Mouse (Mus musculus) kidney, adult 18-20 months (tissue): Measurements from ENCODE around the gene Hpd.

Experiments
- DNase-seq: peaks from one replicate; pipeline ENCODE4 v3.0.0; 2021

The Hpd gene

DNA sequence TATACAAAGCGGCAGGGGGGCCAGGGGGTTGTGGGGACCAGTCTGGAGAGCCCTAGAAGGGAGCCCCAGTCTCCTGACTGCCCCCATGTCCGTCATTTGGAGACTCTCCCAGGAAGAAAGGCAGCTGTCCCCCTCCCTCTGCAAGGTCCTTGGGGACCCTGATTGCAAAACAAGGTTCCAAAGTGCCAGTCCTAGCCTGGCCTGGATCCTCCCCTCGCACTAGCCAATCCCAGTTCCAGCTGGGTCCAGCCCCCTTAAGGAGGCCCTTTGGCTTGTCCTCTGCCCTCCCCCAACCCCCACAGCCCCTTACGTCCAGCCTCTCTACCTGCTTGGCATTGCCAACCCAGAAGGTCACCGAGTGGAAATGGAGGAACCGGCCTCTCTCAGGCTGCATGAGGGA is 991 bp downstream of the Hpd start:
- peak; percentile 70 for DNase-seq

DNA sequence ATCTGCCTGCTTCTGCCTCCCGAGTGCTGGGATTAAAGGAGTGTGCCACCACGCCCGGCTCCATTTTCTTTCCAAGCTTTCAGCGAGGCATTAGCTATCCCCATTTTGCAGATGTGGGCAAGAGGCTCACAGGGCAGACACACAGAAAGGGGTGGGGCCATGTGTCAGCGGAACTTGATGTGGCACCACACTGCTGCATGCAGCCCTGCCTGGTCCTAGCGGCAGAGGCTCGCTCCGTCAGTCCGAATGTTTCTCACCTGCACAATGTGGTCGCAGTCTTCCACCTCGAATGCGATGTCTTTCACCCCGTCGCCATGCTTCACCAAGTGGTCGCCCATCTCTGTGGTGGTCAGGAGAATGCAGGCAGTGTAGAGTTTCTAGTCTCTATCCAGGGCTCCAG is 2.1 kb downstream of the Hpd start:
- peak; percentile 32 for DNase-seq

DNA sequence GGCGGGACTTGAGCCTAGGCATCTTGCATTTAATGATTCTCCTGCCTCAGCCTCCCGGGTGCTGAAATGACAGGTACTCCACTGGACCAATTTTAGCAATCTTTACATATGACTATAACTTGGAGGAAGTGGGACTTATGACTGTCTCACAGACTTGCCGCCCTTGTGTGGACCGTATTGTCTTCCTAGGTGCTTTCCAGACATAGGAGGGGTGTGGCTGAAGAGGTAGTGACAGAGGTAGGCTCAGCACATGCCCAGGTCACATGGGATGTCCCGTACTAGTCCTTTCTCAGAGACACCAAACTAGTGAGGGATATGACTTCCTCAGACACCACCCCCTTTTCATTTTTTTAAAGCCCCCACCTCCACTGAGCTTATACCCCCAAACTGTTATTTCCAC is 3.7 kb downstream of the Hpd start:
- DNase-seq = no peak

DNA sequence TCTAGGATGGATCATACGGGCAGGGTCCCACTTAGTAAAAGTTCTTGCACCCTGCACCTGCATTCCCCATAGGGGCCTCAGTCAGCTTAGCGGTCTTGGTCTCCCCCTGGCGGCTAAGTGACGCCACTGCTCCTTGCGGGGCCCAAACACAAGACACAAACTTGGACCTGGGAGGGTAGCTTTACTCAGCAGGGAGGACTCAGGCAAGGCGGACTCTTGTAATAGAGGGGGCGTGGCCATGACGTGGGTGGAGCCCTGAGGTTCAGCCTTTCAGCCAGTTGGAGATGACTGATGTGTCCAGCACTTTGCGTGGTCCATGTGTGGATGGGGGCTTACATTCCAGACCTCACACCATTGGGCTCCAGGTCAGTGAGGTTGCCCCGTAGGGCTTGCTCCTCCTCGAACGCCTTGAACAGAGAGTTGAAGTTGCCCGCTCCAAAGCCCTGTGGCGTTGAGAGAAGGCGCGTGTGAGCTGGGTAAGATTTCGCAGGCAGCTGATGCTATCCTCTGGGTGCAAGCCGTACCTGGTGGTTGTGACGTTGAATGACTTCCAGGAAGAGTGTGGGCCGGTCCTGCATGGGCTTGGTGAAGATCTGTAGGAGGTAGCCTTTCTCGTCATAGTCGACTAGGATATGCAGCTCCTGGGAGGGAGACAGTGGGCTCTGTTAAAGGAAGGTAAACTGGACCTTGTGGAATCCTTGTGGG is 10.7 kb downstream of the Hpd start:
- DNase-seq = peak; percentile 86

DNA sequence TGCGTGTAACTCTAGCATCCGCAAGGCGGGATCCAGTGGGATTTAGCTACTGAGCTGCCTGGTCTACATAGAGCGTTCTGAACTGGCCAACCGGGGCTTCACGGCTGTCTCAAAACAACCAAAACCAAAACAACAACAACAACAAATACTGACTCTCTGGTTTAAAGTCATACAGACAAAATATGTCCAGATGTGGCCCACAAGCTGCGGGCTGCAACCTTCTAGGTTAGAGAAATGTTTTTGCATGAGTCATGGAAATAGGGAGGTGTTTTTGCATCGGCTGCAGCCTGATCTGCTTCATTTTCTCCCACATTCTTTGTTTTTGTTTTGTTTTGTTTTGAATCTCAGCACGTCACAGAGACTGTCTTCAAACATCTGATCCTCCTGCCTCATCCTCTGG is 12.2 kb downstream of the Hpd start:
- no peak for DNase-seq

DNA sequence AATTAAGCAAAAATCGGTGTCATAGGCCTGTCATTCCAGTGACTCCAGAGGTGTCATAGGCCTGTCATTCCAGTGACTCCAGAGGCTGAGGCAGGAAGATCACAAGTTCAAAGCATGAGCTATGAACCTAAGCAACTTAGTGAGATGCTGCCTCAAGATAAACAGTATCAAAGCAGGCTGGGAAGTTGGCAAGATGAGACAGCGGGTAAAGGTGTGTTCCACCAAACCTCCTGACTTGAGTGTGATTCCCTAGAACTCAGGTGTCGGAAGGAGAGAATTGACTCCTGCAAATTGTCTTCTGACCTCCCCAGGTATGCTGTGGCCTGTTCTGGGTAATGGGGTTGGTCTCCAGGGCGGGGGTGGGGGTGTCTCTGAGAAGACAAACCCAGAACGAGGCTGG is 13.2 kb downstream of the Hpd start, which contains the start of gene Psmd9:
TSS of gene Psmd9 (plus strand) at position 130 of the 400 bp plus-strand sequence.
- DNase-seq = no peak

DNA sequence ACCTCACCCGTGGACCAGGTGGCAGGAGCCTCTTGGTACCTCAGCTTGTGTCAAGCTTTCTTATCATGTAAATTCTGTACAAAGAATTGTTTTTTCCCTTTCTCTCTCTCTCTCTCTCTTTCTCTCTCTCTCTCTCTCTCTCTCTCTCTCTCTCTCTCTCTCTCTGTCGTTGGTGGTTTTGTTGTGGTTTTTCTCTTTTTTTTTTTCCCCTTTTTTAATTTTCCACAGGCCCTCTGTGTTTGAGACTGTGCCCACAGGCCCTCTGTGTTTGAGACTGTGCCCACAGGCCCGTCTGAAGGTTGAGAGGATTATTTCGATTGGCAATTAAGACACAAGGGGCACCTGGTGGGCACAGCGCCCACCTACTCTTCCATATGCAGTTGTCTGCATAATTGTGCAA is 14.9 kb downstream of the Hpd start:
- no peak for DNase-seq

DNA sequence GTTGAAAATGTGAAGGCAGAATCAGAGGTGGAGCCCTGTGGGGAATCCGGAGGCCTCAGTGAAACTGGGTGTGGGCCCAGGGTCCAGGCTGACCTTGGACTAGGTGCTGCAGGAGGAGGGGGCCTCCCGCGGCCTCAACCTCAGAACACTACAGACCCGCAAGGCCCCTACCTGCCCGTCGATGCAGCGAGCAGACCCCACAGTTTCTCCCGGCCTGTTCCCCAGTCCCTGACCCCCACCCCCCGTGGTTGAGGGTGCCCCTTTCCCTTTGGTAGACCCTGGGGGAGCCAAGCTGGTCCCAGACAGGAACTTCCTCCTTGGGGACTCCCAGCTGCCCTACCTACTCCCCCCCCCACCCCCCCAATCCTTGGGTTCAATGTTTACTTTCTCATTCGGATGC is 16.1 kb downstream of the Hpd start:
- no peak for DNase-seq

DNA sequence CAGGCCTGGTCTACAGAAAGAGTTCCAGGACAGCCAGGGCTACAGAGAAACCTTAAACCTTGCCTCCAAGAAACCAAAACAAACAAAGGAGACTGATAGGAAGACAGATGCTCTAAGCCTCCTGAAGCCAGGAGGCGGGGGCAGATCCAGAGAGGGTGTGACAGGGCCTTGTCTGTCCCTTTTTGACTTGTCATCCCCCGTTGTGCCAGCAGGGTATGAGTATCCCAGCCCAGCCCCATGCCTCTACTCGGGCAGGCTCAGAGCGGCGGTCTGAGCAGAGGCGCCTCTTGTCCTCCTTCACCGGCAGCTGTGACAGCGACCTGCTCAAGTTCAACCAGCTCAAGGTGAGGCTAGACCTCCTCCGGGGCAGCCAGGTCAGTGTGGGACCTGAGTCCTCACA is 19.6 kb downstream of the Hpd start:
- no peak for DNase-seq

DNA sequence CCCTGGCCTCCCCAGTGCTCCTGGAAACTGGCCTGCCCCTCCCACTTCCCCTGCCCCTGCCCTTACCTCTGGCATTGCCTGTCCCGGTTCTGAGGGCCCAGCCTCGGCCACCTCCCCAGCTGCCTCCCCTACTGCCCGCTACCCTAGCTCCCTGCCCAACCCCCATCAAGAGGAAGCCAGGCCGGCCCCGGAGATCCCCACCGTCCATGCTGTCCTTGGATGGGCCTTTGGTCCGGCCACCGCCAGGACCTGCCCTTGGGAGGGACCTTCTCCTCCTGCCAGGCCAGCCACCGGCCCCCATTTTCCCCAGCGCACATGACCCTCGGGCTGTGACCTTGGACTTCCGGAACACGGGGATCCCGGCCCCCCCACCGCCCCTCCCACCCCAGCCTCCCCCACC is 22.2 kb downstream of the Hpd start:
- no peak for DNase-seq

DNA sequence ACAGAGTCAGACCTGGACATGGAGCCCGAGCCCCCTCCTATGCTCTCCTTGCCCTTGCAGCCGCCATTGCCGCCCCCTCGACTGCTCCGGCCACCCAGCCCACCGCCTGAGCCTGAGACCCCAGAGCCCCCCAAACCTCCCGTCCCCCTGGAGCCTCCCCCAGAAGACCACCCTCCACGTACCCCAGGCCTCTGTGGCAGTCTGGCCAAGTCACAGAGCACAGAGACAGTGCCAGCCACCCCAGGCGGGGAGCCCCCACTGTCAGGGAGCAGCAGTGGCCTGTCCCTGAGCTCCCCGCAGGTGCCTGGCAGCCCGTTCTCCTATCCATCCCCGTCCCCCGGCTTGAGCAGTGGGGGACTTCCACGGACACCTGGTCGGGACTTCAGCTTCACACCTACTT is 22.7 kb downstream of the Hpd start:
- DNase-seq = no peak

DNA sequence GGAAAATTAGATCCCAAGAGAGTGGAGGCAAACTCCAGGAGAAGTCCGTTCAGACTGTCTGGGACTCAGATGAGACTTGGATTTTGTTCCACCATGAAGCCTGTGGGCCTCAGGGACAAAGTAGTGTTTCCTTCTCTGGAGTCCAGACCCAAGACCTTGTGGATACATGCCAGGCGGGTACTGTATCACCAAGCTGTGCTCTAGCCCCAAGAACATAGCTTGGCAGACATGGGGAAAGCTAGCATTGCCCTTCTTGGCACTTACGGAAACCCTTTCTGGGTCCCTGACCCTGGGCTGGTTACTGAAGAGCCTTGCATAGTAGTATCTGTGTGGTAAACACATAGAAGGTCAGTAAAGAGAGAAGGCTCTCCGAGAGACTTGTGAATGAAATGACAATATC is 23.1 kb downstream of the Hpd start:
- no peak for DNase-seq

DNA sequence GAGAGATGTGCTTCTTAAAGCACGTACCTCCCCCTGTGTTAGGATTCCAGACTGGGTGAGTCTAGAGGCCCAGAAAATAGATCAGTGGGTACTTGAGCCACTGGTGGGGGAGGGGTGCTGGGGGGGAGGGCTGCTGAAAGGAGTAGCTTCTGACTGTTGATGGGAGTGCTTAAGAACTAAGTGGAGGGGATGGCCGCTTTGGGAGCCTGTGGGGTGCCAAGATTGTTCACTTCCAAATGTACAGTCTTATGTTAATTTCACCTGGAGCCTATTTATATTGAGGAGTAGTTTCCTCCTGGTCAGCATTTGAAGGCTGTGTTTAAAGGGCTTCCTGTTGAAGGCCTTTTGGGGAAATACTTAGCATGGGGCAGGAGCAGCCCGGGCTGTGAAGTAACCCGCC is 24.6 kb downstream of the Hpd start:
- DNase-seq = no peak

DNA sequence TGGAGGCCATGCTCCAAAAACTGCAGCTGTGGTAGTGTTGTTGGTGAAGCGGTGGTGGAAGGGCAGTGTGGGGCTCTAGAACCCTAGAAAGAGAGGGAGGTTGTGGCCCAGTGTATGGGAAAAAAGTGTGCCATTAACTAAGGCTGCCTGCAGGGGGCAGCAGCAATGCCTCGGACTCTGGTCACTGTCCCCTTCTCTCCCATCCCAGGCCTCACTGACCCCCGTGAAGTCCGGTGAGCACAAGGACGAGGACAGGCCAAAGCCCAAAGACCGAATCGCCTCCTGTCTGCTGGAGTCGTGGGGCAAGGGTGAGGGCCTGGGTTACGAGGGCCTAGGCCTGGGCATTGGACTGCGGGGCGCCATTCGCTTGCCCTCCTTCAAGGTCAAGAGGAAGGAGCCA is 25.8 kb downstream of the Hpd start:
- no peak for DNase-seq

DNA sequence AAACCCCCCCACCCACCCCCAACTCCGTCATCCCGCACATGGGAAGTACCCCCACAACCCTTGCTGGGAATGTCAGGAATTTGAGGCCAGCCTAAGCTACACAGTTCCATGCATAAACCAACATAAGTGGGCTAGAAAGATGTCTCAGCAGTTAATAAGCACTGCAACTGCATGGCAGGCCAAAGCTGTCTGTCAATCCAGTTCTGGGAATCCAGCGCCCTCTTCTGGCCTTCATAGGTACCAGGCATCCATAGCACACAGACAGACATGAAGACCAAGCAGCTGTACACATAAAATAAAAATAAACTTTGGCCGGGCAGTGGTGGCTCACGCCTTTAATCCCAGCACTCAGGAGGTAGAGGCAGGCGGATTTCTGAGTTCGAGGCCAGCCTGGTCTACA is 27.1 kb downstream of the Hpd start:
- DNase-seq = peak; percentile 77

DNA sequence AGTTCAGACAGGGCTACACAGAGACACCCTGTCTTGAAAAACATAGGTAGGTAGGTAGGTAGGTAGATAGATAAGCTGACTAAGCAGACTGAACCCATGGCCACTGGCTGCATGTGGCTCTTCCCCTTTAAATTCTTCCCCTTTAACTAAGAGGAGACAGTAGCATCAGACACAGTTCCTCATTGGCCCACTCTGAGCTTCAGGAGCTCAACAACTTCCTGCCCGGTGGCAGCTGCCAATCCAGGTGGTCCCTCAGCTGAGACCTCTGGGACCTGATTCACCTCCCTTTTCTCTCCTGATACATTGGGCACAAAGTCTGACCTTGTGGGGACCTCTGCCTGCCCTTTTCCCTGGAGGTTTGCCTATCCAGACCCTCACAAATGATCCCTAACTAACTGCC is 29.6 kb downstream of the Hpd start:
- no peak for DNase-seq

DNA sequence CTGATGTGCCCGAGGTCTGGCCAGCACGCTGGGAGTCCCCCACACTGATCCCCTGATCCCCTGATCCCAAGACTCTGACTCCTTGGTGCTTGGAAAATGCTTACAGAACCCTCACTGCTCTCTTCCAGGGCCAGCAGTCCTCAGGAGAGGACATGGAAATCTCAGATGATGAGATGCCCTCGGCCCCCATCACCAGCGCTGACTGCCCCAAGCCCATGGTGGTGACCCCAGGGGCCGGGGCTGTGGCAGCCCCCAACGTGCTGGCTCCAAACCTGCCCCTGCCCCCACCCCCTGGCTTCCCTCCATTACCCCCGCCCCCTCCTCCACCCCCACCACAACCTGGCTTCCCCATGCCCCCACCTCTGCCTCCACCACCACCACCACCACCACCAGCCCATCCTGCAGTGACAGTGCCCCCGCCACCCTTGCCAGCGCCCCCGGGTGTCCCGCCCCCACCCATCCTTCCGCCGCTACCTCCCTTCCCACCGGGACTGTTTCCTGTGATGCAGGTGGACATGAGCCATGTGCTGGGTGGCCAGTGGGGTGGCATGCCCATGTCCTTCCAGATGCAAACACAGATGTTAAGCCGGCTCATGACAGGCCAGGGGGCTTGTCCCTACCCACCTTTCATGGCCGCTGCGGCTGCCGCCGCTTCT is 30.7 kb downstream of the Hpd start:
- no peak for DNase-seq

DNA sequence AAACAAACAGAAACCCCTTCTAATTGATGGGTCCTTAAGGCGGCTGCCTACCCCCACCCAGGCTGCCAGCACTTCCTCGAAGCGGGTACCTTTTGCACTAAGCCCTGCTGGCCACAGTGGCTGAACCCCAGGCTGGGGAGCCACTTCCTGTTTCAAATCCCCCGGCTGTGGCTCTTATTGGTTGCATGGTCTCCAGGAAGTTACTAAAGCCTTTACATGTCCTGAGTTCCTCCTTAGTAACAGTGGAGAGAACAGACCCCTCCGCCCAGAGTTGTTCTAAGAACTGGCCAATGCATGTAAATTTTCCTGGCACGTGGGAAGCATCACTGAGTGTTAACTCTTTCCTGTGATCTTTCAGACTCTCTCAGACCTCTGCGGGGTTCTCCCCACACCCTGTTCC is 31.4 kb downstream of the Hpd start:
- DNase-seq = no peak

DNA sequence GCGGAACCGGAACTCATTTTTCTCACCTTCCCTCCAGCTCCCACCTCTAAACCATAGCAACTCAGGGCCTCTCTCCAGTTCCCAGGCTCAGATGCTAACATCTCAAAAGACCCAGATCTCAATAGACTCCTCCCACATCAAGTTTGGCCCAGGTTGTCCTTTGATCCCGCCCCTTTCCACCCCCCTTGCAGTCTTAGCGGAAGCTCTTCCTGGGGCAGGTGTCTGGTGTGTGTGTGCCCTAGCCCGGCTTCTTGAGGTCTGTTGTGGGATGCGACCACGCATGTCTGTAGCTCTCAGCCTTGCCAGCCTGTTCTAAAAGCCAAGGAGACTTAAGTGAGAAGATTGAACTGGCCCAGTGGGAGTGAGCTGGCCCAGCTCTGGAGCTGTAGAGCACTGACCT is 31.9 kb downstream of the Hpd start:
- no peak for DNase-seq

DNA sequence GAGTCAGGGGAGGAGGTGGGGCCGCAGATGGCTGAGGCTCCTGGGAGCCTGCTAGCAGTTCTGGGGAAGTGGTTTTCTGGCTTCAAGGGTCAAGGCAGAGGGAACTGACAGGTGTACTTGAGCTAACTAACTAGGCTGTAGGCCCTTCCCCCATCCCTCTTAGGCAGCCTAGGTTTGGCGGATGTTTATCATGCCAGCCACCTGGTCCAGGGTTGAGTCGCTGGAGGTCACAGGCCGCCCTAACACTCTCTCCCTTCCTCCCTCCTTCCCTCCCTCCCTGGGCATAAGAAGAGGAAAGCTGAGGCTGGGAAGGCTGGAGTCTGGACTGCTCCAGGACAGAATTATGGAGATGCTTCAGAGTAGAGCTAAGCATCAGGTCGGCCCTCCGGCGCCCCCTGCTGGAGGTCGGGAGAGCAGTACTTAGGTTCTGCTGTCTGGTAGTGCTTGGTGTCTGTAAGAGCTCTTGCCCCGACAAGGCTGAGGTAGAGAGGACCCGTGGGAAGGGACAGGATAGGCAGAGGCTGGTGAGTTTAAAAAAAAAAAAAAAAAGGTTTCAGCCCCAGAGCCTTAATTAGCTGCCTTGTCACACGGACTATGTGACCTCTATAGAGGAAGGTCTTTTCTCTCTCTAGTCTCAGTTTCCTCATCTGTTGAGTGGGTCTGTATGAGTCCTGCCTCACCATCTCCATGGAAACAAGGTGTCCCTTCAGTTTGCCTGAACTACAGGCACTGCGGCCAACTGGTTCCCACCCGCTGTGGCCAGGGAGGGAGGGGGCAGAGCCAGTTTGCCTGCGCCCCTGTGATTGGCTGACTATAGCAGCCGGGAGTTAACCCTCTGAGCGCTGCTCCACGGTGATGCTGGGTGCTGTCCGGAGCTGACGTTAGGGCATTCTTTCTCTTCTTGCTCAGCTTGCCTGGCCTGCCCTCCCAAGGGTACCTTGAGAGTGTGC is 32.8 kb downstream of the Hpd start:
- peak; percentile 92 for DNase-seq

DNA sequence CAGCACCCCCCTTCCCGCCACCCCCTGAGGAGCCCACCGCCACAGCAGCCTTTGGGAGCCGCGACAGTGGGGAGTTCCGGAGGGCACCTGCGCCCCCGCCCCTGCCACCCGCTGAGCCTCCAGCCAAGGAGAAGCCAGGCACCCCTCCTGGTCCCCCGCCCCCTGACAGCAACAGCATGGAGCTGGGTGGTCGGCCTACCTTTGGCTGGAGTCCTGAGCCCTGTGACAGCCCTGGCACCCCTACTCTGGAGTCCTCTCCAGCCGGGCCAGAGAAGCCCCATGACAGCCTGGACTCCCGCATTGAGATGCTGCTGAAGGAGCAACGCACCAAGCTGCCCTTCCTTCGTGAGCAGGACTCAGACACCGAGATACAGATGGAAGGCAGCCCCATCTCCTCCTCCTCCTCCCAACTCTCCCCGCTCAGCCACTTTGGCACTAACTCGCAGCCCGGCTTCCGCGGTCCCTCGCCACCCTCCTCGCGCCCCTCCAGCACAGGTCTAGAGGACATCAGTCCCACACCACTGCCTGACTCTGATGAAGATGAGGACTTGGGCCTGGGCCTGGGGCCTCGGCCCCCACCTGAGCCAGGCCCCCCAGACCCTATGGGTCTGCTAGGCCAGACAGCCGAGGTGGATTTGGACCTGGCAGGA is 34.3 kb downstream of the Hpd start:
- DNase-seq = no peak

DNA sequence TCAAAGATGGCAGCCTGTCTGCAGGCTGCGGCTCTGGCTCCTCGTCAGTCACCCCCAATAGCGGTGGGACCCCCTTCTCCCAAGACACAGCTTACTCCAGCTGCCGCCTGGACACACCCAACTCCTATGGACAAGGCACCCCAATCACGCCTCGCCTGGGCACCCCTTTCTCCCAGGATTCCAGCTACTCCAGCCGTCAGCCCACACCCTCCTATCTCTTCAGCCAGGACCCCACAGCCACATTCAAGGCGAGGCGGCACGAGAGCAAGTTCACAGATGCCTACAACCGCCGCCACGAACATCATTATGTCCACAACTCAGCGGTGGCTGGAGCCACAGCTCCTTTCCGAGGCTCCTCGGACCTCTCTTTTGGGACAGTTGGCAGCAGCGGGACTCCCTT is 35.0 kb downstream of the Hpd start:
- no peak for DNase-seq

DNA sequence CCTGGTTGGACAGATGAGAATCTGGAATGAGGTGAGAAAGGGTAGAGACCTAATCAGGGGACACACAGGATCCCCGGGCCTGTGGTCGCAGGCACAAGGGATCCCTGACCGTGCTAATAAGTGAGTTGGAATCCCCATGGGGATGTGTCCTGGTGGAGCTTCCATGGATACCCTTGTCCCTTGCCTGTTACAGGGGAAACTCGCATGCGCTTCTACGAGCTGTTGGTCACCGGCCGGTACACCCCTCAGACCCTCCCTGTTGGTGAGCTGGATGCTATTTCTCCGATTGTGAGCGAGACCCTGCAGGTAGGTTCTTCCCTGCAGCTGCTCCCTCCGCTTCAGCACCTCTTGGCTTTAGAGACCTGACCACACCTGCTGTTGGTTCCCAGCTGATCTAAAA is 36.2 kb downstream of the Hpd start:
- DNase-seq = no peak
